In genomic region chrX:6261469-6261868, GRCm38 (mm10) we compare ENCODE assay signal across 9 mouse cellular contexts. TPM values are rescaled to one million over a fixed set of nuclear protein-coding genes. Genes with fewer than 3 reads are reported as not detected.
DNase-seq lines count a peak whose midpoint lies in the region; ATAC-seq and TF ChIP-seq lines count a peak whose summit lies in the region.
"Had no signal": no experiment of that assay in that cellular context is flagged by ENCODE, and none has a peak within 500 bp of the region (broad histone marks: within the 10 kb centered on the region; RNA-seq: fewer than 3 reads in every experiment).

No protein-coding gene starts in this region.

- no peak overlapping the region for H3K9ac ChIP-seq in forebrain, embryonic 15.5 days (replicated peaks)
- H3K9ac ChIP-seq in hindbrain, embryonic 11.5 days (ENCODE audit: low read depth, low read length) = no peak overlapping the region

- no peak for ATAC-seq in Patski
- ATAC-seq in cerebellum, adult (ENCODE audit: insufficient number of reproducible peaks, low FRiP score, low TSS enrichment) = peak; percentile 75
- ATAC-seq in forebrain, embryonic 15.5 days (replicated peaks) = peak; percentile 88
- ATAC-seq in hindbrain, embryonic 11.5 days (ENCODE audit: low FRiP score) = peak; percentile 67
- peak; percentile 83 for ATAC-seq in megakaryocyte progenitor cell, adult 5-6 weeks (replicated peaks; ENCODE audit: poor library complexity)
- ATAC-seq in monocyte, adult 5-6 weeks (replicated peaks; ENCODE audit: insufficient number of reproducible peaks, low FRiP score, low TSS enrichment, poor library complexity, severe bottlenecking) = no peak

- H3K27ac ChIP-seq in forebrain, embryonic 15.5 days (replicated peaks) = no peak overlapping the region
- H3K27ac ChIP-seq in hindbrain, embryonic 11.5 days (ENCODE audit: low read depth, low read length) = no peak overlapping the region

- no peaks in the 10 kb centered on the region for H3K36me3 ChIP-seq in forebrain, embryonic 15.5 days
- no peaks in the 10 kb centered on the region for H3K36me3 ChIP-seq in hindbrain, embryonic 11.5 days (ENCODE audit: control insufficient read depth, insufficient read depth, low read length)

- H3K4me3 ChIP-seq in forebrain, embryonic 15.5 days = no peak overlapping the region
- no peak overlapping the region for H3K4me3 ChIP-seq in hindbrain, embryonic 11.5 days (ENCODE audit: low read depth, low read length)

- peaks cover 15% of the 10 kb centered on the region for H3K27me3 ChIP-seq in Patski
- no peaks in the 10 kb centered on the region for H3K27me3 ChIP-seq in forebrain, embryonic 15.5 days
- H3K27me3 ChIP-seq in hindbrain, embryonic 11.5 days (ENCODE audit: control insufficient read depth, insufficient read depth, low read length) = no peaks in the 10 kb centered on the region

- no peaks in the 10 kb centered on the region for H3K9me3 ChIP-seq in forebrain, embryonic 15.5 days
- H3K9me3 ChIP-seq in hindbrain, embryonic 11.5 days (ENCODE audit: control insufficient read depth, low read length) = no peaks in the 10 kb centered on the region

- in situ Hi-C loops in Patski (cut with MboI; ENCODE audit: low pct_unique_long_range_greater_than_20kb) = loop anchor here (5.0 to 25.0 kb wide), 5 partner anchors 261 to 1376 kb away; partner anchors contain the start of gene Syp

- no peak overlapping the region for H3K4me2 ChIP-seq in forebrain, embryonic 15.5 days (replicated peaks)
- H3K4me2 ChIP-seq in hindbrain, embryonic 11.5 days (replicated peaks; ENCODE audit: low read depth, low read length) = no peak overlapping the region

- TF ChIP-seq CTCF in Patski (IDR thresholded peaks at IDR 0.05) = peak; percentile 90

- POLR2A ChIA-PET in Patski (lab: Charles Lee) = no interaction called here

- 92% methylated on average over 1 of the region's 1 CpGs for WGBS in forebrain, embryonic 15.5 days
- 88% methylated on average over 1 of the region's 1 CpGs for WGBS in hindbrain, embryonic 11.5 days

- CTCF ChIA-PET in Patski (lab: Charles Lee) = interaction anchor here (0.7 to 4.2 kb wide), 6 partner anchors 11 to 405 kb away, joined by 3 to 28 read pairs (median 3); no protein-coding TSS in a partner anchor

- peak; percentile 12 for DNase-seq in Patski (ENCODE audit: low read depth, low spot score)
- DNase-seq in hindbrain, embryonic 11.5 days (ENCODE audit: low spot score) = peak; percentile 78
- peak; percentile 46 to 57 for DNase-seq in layer of hippocampus, postnatal 36 days
- DNase-seq in right cerebral cortex, postnatal 25 days = peak; percentile 32

- H3K4me1 ChIP-seq in forebrain, embryonic 15.5 days = no peaks in the 10 kb centered on the region
- no peaks in the 10 kb centered on the region for H3K4me1 ChIP-seq in hindbrain, embryonic 11.5 days (replicated peaks; ENCODE audit: control insufficient read depth, insufficient read depth, low read length)

RNA-seq across cellular contexts. Expression of gene Bmp15, which starts 59.1 kb away (rescaled TPM):
- polyA plus RNA-seq in Patski (2021) = 0.03 TPM
- 0.08 and 0.15 TPM in 2 replicates for polyA plus RNA-seq in forebrain, embryonic 15.5 days (2015; fragmentation: Nextera tagmentation; extraction: Ambion mirVana)
- polyA plus RNA-seq in hindbrain, embryonic 11.5 days (2014; fragmentation: Nextera tagmentation; extraction: Ambion mirVana) = 0.04 TPM in 1 of 2 replicates, not detected in the other
- total RNA-seq in layer of hippocampus, postnatal 36 days (2021) = under 1 TPM in 1 of 2 experiments, not detected in 1; 0.15 TPM
- total RNA-seq in megakaryocyte progenitor cell, adult 5-6 weeks (2015) = not detected in 2 replicates
- not detected in 2 replicates for total RNA-seq in megakaryocyte progenitor cell, adult 5-6 weeks (2017)
- total RNA-seq in monocyte, adult 5-6 weeks (2017) = not detected in 3 replicates
- polyA plus RNA-seq: liver, embryonic 16.5 days had no signal

Comparison
In these comparisons a context has a peak if more than half of its experiments do, and no peak if none do; other contexts are left out.
1. ATAC-seq: peak in cerebellum, adult (single experiment), forebrain, embryonic 15.5 days (single experiment), hindbrain, embryonic 11.5 days (single experiment) and megakaryocyte progenitor cell, adult 5-6 weeks (single experiment); none in Patski (single experiment) and monocyte, adult 5-6 weeks (single experiment).
2. DNase-seq: peak in every context shown above with its lines; median percentile 78 in hindbrain, embryonic 11.5 days; 52 in layer of hippocampus, postnatal 36 days; 32 in right cerebral cortex, postnatal 25 days; 12 in Patski.